Mouse (Mus musculus) stomach, postnatal 0 days (tissue): ENCODE measurements around the gene C5ar1. TPM values are rescaled to one million over a fixed set of nuclear protein-coding genes. Genes with fewer than 3 reads are reported as not detected.
A peak's percentile ranks its signal among the peaks of the same experiment; 100 is the strongest.
"Not testable (repeated sequence)": the region's sequence is repeated elsewhere in the genome, so short reads cannot be mapped to it uniquely, and the experiment has no call there.

Source experiments
- ATAC-seq: fragments of 200-750 bp; cut with Nextera tagmentation; 2 replicates; pipeline ENCODE4 v1.8.0; 2017; ENCODE audit not compliant: low FRiP score, low TSS enrichment
- DNase-seq: peaks from one replicate; pipeline ENCODE4 v3.0.0-alpha.2; 2016; ENCODE audit warnings: low spot score
- H3K27ac ChIP-seq: fragments of 300-500 bp; sonication (generic); replicated peaks from 2 replicates; pipeline ENCODE4 v1.5.1; 2014; ENCODE audit warnings: mild to moderate bottlenecking, control low read depth
- H3K27me3 ChIP-seq: fragments of 300-500 bp; sonication (generic); 2 replicates; pipeline ENCODE4 v1.6.1; 2014; ENCODE audit warnings: low read length; ENCODE audit not compliant: control insufficient read depth, insufficient read depth
- H3K36me3 ChIP-seq: fragments of 300-500 bp; sonication (generic); 2 replicates; pipeline ENCODE4 v1.6.1; 2014; ENCODE audit warnings: low read length, mixed read lengths; ENCODE audit not compliant: control insufficient read depth, insufficient read depth
- H3K4me1 ChIP-seq: fragments of 300-500 bp; sonication (generic); replicated peaks from 2 replicates; pipeline ENCODE4 v1.6.1; 2014; ENCODE audit warnings: antibody characterized with exemption; ENCODE audit not compliant: control insufficient read depth, insufficient read depth
- H3K4me2 ChIP-seq: fragments of 300-500 bp; sonication (generic); replicated peaks from 2 replicates; pipeline ENCODE4 v1.6.1; 2014; ENCODE audit warnings: low read depth, mild to moderate bottlenecking, control low read depth, moderate library complexity
- H3K4me3 ChIP-seq: fragments of 300-500 bp; sonication (generic); 2 replicates; pipeline ENCODE4 v1.5.1; 2014; ENCODE audit warnings: low read depth, low read length, control low read depth
- H3K9ac ChIP-seq: fragments of 300-500 bp; sonication (generic); 2 replicates; pipeline ENCODE4 v1.6.1; 2014; ENCODE audit warnings: mild to moderate bottlenecking, low read length, control low read depth, mixed read lengths
- H3K9me3 ChIP-seq: fragments of 300-500 bp; sonication (generic); 2 replicates; pipeline ENCODE4 v1.6.1; 2016; ENCODE audit warnings: low read length; ENCODE audit not compliant: control insufficient read depth
- CTCF ChIP-seq: IDR thresholded peaks from 2 replicates; pipeline ENCODE4 v1.5.1; 2016; ENCODE audit warnings: antibody characterized with exemption, low read depth, mild to moderate bottlenecking, moderate library complexity
- EP300 ChIP-seq: optimal IDR thresholded peaks from 2 replicates; pipeline ENCODE3; 2016; ENCODE audit warnings: antibody characterized with exemption
- WGBS: fragments of 180-500 bp; shearing (Covaris S2); extraction: QIAGEN DNeasy Blood & Tissue Kit; methylation state at CpG from one replicate; pipeline ENCODE4 v1.1.7; 2014; 5-methylcytosine and 5-hydroxymethylcytosine counted together
- polyA plus RNA-seq: library from polyadenylated mRNA; unstranded; fragments of >200 nt; fragmentation: Nextera tagmentation; extraction: Ambion mirVana; gene quantifications from 2 replicates; pipeline ENCODE4 v1.2.1, GENCODE M21; 2015

The C5ar1 gene
- polyA plus RNA-seq, 1 experiment from 2014 or later = 2.0 TPM

DNA sequence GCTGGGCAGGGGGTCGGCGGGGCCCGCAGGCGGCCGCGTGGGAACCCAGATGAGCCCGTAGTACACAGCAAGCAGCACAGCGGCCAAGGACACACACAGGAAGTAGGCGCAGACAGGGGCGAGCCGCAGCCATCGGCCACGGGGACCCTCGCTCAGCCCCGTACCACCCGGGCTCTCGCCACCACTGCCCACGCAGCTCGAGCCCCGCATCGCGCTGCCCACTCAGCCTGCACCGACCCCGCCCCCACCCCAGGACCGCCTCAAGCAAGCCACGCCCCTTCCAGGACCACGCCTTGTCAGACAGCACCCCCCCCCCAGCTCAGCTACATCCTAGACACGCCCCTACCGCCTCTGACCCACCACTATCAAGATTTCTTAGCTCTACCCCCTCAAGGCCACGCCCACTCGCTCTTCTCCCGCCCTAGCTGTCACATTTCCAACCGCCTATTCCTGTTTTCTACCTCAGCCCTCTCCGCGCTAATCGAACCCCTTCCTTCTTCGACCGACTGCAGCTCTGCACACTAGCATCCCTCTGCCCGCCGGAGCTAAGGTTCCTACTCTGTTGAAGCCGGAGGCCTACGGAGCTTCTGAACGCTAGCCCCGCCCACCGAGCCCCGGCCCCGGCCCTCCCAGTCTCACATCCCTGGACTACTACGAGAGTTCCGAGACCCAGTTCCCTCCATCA is 13.9 kb upstream of the C5ar1 start, which contains the start of gene Inafm1:
Inafm1 (minus strand) TSS at position 537 of the 685 bp plus-strand sequence.
- peak within 1 kb of the TSS; percentile 96 for H3K4me2 ChIP-seq
- DNase-seq (peak; percentile 95), ATAC-seq (peak; percentile 72)
- H3K27ac ChIP-seq = peak within 1 kb of the TSS; percentile 96
- H3K4me1 ChIP-seq = 0 out of 2 replicates have a peak, but pooled peaks cover 3% of the 10 kb centered on the region
- H3K9me3 ChIP-seq = no peaks in the 10 kb centered on the region
- WGBS = under 1% methylated on average over 42 of the region's 49 CpGs
- H3K4me3 ChIP-seq = peak within 1 kb of the TSS; percentile 71
- H3K27me3 ChIP-seq = no peaks in the 10 kb centered on the region
- H3K9ac ChIP-seq = peak within 1 kb of the TSS; percentile 84
- TF ChIP-seq CTCF (no peak), EP300 (no peak)
- peaks cover 20% of the 10 kb centered on the region for H3K36me3 ChIP-seq

DNA sequence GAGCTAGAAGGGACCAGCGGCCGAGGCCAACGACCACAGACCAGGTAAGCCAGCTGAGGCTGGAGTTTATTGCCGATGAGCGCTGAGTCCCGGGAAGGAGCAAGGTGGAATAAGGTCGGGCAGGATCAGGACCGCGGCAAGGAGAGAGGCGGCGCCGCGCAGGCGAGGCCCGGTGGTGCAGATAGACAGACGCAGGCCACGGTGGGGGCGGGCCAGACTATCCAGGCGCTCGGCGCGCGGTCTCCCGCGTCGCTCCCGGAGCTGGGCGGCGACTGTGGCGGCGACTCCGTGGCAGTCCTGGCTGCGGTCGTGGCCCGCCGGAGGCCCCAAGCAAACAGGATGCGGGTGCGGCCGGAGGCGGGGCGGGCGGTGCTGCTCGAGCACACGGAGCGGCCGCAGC is 13.3 kb upstream of the C5ar1 start:
- peak; percentile 93 for DNase-seq
- Histone ChIP-seq H3K4me3 (peak overlapping the region; percentile 71), H3K36me3 (peaks cover 16% of the 10 kb centered on the region), H3K4me1 (0 out of 2 replicates have a peak, but pooled peaks cover 3% of the 10 kb centered on the region), H3K27ac (peak overlapping the region; percentile 96), H3K4me2 (peak overlapping the region; percentile 96), H3K9me3 (no peaks in the 10 kb centered on the region), H3K9ac (peak overlapping the region; percentile 84), H3K27me3 (no peaks in the 10 kb centered on the region)
- ATAC-seq = peak; percentile 87
- TF ChIP-seq CTCF = peak; percentile 44
- no peak for TF ChIP-seq EP300
- WGBS = under 1% methylated on average over 28 of the region's 46 CpGs

DNA sequence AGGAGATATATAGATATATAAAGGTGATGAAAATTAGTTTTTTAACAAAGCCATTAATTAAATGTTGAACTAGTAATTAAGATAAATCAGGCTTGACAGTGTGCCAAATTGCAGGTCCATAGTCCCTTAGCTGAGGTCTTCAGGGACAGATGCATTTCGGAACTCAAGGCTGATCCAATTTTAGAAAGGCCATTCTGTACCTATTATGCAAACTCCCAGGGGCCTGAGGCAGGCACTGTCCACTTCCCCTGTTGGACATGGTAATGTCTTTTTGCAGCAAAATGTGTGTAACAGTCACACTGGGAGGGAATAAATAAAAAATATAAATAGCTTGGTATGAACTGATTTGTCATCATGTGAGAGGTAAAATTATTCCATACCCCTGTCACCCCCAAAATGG is 11.8 kb upstream of the C5ar1 start:
- Histone ChIP-seq H3K4me3 (no peak overlapping the region), H3K27me3 (no peaks in the 10 kb centered on the region), H3K4me2 (no peak overlapping the region), H3K27ac (no peak overlapping the region), H3K9ac (no peak overlapping the region), H3K36me3 (peaks cover 11% of the 10 kb centered on the region), H3K4me1 (0 out of 2 replicates have a peak, but pooled peaks cover 3% of the 10 kb centered on the region), H3K9me3 (no peaks in the 10 kb centered on the region)
- DNase-seq = no peak
- no peak for TF ChIP-seq EP300
- TF ChIP-seq CTCF = no peak
- 72% methylated on average over 1 of the region's 1 CpGs for WGBS
- no peak for ATAC-seq

DNA sequence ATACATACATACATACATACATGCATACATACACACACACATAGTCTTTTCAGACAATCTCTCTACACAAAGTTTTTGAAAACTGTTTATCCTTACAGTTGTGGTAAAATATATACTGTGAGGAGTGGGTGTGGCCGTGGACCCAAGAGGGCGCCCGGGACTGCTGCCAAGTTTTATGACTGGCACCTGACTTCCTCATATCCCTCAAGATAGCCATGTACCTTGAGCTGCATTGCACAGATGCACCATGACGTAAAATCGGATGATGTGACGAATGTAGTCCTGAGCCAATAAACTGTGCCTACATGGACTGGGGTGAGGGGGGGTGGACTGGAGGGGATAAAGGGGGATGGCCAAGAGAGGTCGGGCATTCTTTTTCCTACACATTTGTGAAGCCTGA is 7.3 kb upstream of the C5ar1 start:
- not testable (repeated sequence) for ATAC-seq, H3K4me3 ChIP-seq, H3K4me1 ChIP-seq, DNase-seq, H3K36me3 ChIP-seq, H3K4me2 ChIP-seq, H3K27ac ChIP-seq, H3K9me3 ChIP-seq, H3K9ac ChIP-seq, H3K27me3 ChIP-seq
- WGBS = 77% methylated on average over 7 of the region's 7 CpGs

DNA sequence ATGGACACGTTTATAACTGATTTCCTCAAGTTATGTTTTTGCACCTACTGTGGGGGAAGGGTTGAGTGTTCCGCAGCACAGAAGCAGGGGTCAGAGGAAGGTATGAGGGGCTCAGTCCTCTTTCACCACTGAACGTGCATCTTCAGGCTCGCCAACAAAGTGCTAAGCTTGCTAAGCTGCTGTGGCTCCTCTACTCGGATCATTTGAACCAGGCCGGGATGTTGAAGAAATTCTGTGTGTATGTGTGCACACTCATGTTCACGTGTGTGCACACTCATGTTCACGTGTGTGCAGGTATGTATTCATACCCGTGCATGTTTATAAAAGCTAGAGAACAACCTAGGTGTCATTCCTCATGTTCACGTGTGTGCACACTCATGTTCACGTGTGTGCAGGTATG is 6.5 kb upstream of the C5ar1 start:
- Histone ChIP-seq H3K36me3 (no peaks in the 10 kb centered on the region), H3K9ac (no peak overlapping the region), H3K27ac (no peak overlapping the region), H3K4me1 (no peaks in the 10 kb centered on the region), H3K4me3 (no peak overlapping the region), H3K4me2 (no peak overlapping the region), H3K9me3 (no peaks in the 10 kb centered on the region), H3K27me3 (no peaks in the 10 kb centered on the region)
- WGBS = 84% methylated on average over 11 of the region's 11 CpGs
- DNase-seq = no peak
- no peak for TF ChIP-seq CTCF
- TF ChIP-seq EP300 = no peak
- no peak for ATAC-seq

DNA sequence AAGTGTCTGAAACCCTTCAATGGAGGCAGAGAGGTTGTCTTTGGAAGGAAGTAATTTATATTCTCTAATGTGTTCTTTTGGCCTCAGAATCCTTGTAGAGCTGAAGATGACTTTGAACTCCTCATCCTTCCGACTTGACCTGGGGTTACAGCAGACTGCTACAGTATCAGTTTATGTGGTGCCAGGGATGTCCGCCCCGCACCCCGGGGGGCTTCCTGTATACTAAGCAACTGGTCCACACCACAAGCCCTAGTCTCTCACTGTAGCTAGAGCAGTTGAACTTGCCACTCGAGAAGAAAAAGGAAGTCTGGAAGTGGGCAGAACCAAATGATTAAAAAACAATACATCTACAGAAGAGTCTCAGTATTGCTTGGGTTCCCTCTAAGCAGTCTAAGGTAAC is 4.5 kb upstream of the C5ar1 start:
- WGBS = 81% methylated on average over 5 of the region's 5 CpGs
- no peak overlapping the region for H3K4me3 ChIP-seq
- no peak overlapping the region for H3K4me2 ChIP-seq
- H3K9me3 ChIP-seq = no peaks in the 10 kb centered on the region
- H3K4me1 ChIP-seq = no peaks in the 10 kb centered on the region
- DNase-seq = no peak
- ATAC-seq = no peak
- H3K27ac ChIP-seq = no peak overlapping the region
- TF ChIP-seq EP300 (no peak), CTCF (no peak)
- no peaks in the 10 kb centered on the region for H3K27me3 ChIP-seq
- no peak overlapping the region for H3K9ac ChIP-seq
- no peaks in the 10 kb centered on the region for H3K36me3 ChIP-seq
